Mouse (Mus musculus) CH12.LX (cell line): Measurements from ENCODE around the gene Perp. TPM values are rescaled to one million over a fixed set of nuclear protein-coding genes. Genes with fewer than 3 reads are reported as not detected.
A peak's percentile ranks its signal among the peaks of the same experiment; 100 is the strongest.

Experiments used
- DNase-seq: peaks from one replicate; pipeline ENCODE4 v3.0.0-alpha.2; 2013; ENCODE audit errors: extremely low read depth
- H3K27ac ChIP-seq: 2 replicates; pipeline ENCODE4 v1.5.1; 2012; ENCODE audit warnings: low read depth, mild to moderate bottlenecking, control low read depth, moderate library complexity; ENCODE audit not compliant: insufficient read depth
- H3K27me3 ChIP-seq: replicated peaks from 2 replicates; pipeline ENCODE3; 2012; ENCODE audit warnings: inconsistent platforms
- H3K36me3 ChIP-seq, 2 experiments: replicated peaks in 1 of 2; 2 replicates each; pipeline versions ENCODE3 to v1.6.1; 2012; ENCODE audit warnings: inconsistent platforms in 1 of 2, low read length in 1 of 2, mild to moderate bottlenecking in 1 of 2, mixed read lengths in 1 of 2, moderate library complexity in 1 of 2; ENCODE audit not compliant: control insufficient read depth in 1 of 2, insufficient read depth in 1 of 2
- H3K4me1 ChIP-seq, 2 experiments: 2 replicates each; pipeline ENCODE4 v1.6.1; 2012; ENCODE audit warnings: inconsistent platforms in 1 of 2, moderate library complexity in 1 of 2; ENCODE audit not compliant: insufficient read depth in 2 of 2, control insufficient read depth in 1 of 2
- H3K4me2 ChIP-seq: 2 replicates; pipeline ENCODE4 v1.6.1; 2012; ENCODE audit warnings: low read depth, mild to moderate bottlenecking, control low read depth; ENCODE audit not compliant: poor library complexity, insufficient read depth, severe bottlenecking
- H3K4me3 ChIP-seq, 3 experiments: fragments of 150-350 bp in 1 of 3; sonication (generic) in 1 of 3; replicated peaks in 1 of 3; 2 replicates each; pipeline versions ENCODE3 to v1.5.1; 2011 to 2012; ENCODE audit warnings: low read depth in 2 of 3, low read length in 2 of 3, mild to moderate bottlenecking in 2 of 3, moderate library complexity in 2 of 3, control low read depth in 1 of 3, improper control_type of control experiment in 1 of 3, inconsistent platforms in 1 of 3, mixed read lengths in 1 of 3; ENCODE audit not compliant: poor library complexity in 1 of 3
- H3K79me2 ChIP-seq: replicated peaks from 2 replicates; pipeline ENCODE4 v1.6.1; 2012; ENCODE audit warnings: mild to moderate bottlenecking, moderate library complexity; ENCODE audit not compliant: control insufficient read depth, poor library complexity, insufficient read depth, severe bottlenecking; ENCODE audit errors: extremely low read depth
- H3K9ac ChIP-seq: 2 replicates; pipeline ENCODE4 v1.6.1; 2012; ENCODE audit warnings: low read depth, mild to moderate bottlenecking, control low read depth, moderate library complexity; ENCODE audit not compliant: insufficient read depth
- H3K9me3 ChIP-seq: replicated peaks from 2 replicates; pipeline ENCODE3; 2012; ENCODE audit warnings: low read length, inconsistent platforms, mixed read lengths
- BHLHE40 ChIP-seq: IDR thresholded peaks from 2 replicates; pipeline ENCODE4 v1.6.1; 2011; ENCODE audit warnings: mild to moderate bottlenecking, low read depth, low read length, improper control_type of control experiment
- CHD2 ChIP-seq: IDR thresholded peaks from 2 replicates; pipeline ENCODE4 v1.6.1; 2011; ENCODE audit warnings: low read length, improper control_type of control experiment
- CTCF ChIP-seq, 2 experiments: IDR thresholded peaks in 1 of 2; conservative IDR thresholded peaks in 1 of 2; 2 replicates each; pipeline ENCODE4 v1.5.1; 2011 to 2012; ENCODE audit warnings: low read depth in 2 of 2, low read length in 2 of 2, improper control_type of control experiment in 1 of 2, inconsistent platforms in 1 of 2, mild to moderate bottlenecking in 1 of 2, moderate library complexity in 1 of 2
- E2F4 ChIP-seq: IDR thresholded peaks from 2 replicates; pipeline ENCODE4 v1.6.1; 2011; ENCODE audit warnings: low read depth, low read length, improper control_type of control experiment; ENCODE audit not compliant: insufficient replicate concordance
- GABPA ChIP-seq: IDR thresholded peaks from 2 replicates; pipeline ENCODE4 v1.6.1; 2012; ENCODE audit warnings: low read depth, low read length, improper control_type of control experiment, inconsistent platforms; ENCODE audit not compliant: insufficient replicate concordance
- NELFE ChIP-seq: IDR thresholded peaks from 2 replicates; pipeline ENCODE4 v1.6.1; 2011; ENCODE audit warnings: low read depth, low read length, improper control_type of control experiment
- NRF1 ChIP-seq: IDR thresholded peaks from 2 replicates; pipeline ENCODE4 v1.6.1; 2014; ENCODE audit warnings: low read depth, mild to moderate bottlenecking, inconsistent platforms, low read length, improper control_type of control experiment, moderate library complexity
- POLR2A ChIP-seq: IDR thresholded peaks from 2 replicates; pipeline ENCODE4 v1.6.1; 2011; ENCODE audit warnings: low read depth, mild to moderate bottlenecking, improper control_type of control experiment, low read length
- RAD21 ChIP-seq: IDR thresholded peaks from 2 replicates; pipeline ENCODE4 v1.6.1; 2011; ENCODE audit warnings: low read depth, mild to moderate bottlenecking, low read length, improper control_type of control experiment, moderate library complexity
- RCOR1 ChIP-seq: conservative IDR thresholded peaks from 2 replicates; pipeline ENCODE4 v1.6.1; 2012; ENCODE audit warnings: low read depth, mild to moderate bottlenecking, inconsistent platforms, low read length, improper control_type of control experiment
- SIN3A ChIP-seq: IDR thresholded peaks from 2 replicates; pipeline ENCODE4 v1.6.1; 2012; ENCODE audit warnings: low read length, improper control_type of control experiment, inconsistent platforms
- SMC3 ChIP-seq: IDR thresholded peaks from 2 replicates; pipeline ENCODE4 v1.6.1; 2011; ENCODE audit warnings: low read depth, low read length, improper control_type of control experiment
- USF2 ChIP-seq: conservative IDR thresholded peaks from 2 replicates; pipeline ENCODE4 v1.6.1; 2011; ENCODE audit warnings: low read depth, low read length, improper control_type of control experiment
- ZC3H11A ChIP-seq: IDR thresholded peaks from 2 replicates; pipeline ENCODE4 v1.6.1; 2012; ENCODE audit warnings: low read depth, mild to moderate bottlenecking, inconsistent platforms, low read length, improper control_type of control experiment
- ZMIZ1 ChIP-seq: IDR thresholded peaks from 2 replicates; pipeline ENCODE4 v1.6.1; 2012; ENCODE audit warnings: low read depth, mild to moderate bottlenecking, inconsistent platforms, low read length, improper control_type of control experiment
- dilution Hi-C: fragments of 300-500 bp; cut with MboI; formaldehyde crosslinking; loops from 2 replicates; pipeline ENCODE4 v1.14.3; 2020; ENCODE audit warnings: low sequenced_read_pairs; ENCODE audit not compliant: extremely low pct_unique_long_range_greater_than_20kb, extremely low pct_ligation_motif_present
- in situ Hi-C: fragments of 300-500 bp; cut with MboI; formaldehyde crosslinking; loops from 3 replicates; pipeline ENCODE4 v1.14.3; 2019; ENCODE audit warnings: low sequenced_read_pairs, low pct_ligation_motif_present, low pct_unique_long_range_greater_than_20kb, mixed read lengths
- polyA plus RNA-seq: library from polyadenylated mRNA; unstranded; fragments of >175 nt; gene quantifications from 2 replicates; pipeline ENCODE4 v1.2.1, GENCODE M21; 2012; ENCODE audit warnings: low read depth; ENCODE audit not compliant: insufficient read length
- total RNA-seq, 2 experiments: library from RNA; depleted of rRNA; stranded (reverse); fragments of 300-350 nt in 1 of 2; fragments of >200 nt in 1 of 2; gene quantifications; 2 replicates each; pipeline ENCODE4 v1.2.3; 2012 to 2014

The Perp gene
- total and polyA plus RNA-seq, 3 experiments: 0.51 TPM; not detected in 2

DNA sequence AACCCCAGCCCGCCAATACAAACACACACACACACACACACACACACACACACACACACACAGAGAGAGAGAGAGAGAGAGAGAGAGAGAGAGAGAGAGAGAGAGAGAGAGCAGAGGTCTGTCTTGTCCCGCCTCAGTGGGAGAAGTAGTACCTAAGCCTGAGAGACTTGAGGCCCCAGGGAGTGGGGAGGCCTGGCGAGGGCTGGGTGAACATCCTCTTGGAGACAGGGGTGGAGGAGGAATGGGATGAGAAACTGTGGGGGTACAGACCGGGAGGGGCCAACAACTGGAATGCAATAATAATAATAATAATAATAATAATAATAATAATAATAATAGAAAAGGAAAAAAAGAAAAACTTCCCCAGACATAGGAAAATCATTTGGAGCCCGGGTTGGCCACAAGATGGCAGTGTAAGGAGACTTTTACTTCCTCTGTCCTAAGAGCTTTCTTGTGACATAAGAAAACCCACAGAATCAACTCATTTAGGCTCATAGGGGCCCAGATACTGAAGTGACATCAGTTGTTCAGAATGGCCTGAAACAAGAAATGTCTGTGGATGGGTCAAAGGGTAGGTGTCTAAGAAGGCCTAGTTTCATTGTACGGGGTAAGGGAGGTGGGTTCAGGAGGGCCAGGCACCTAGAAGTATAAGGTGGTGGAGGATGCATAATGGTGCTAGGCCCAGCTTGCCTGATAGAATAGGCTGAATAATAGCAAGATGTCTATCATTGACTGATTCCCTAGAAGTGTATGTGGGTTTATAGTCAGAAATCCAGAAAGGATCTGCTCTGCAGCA lies 8.9 kb upstream of the Perp start:
- in situ Hi-C loops (no loop called here), dilution Hi-C loops (no loop called here)
- H3K4me3 ChIP-seq: no peak overlapping the region
- H3K79me2 ChIP-seq: no peaks in the 10 kb centered on the region
- no peak overlapping the region for H3K9ac ChIP-seq
- peak; percentile 59 for DNase-seq
- TF ChIP-seq SIN3A (no peak), SMC3 (peak; percentile 84), CTCF (conservative IDR thresholded peaks at IDR 0.05 in 1 of 2, IDR thresholded peaks at IDR 0.05 in 1 of 2; ENCODE audit: low read depth in 2 of 2, low read length in 2 of 2) (peak; percentile 38 to 82; a peak in 3 of 4 replicates), RAD21 (peak; percentile 72), ZC3H11A (peak; percentile 33; the same call in 1 of the 2 replicates), BHLHE40 (no peak)
- H3K36me3 ChIP-seq: no peaks in the 10 kb centered on the region
- no peak overlapping the region for H3K4me2 ChIP-seq
- no peak overlapping the region for H3K27ac ChIP-seq
- peaks cover 0 to 20% of the 10 kb centered on the region in 2 experiments; a peak in 3 of 4 replicates for H3K4me1 ChIP-seq
- no peaks in the 10 kb centered on the region for H3K27me3 ChIP-seq
- no peaks in the 10 kb centered on the region for H3K9me3 ChIP-seq

DNA sequence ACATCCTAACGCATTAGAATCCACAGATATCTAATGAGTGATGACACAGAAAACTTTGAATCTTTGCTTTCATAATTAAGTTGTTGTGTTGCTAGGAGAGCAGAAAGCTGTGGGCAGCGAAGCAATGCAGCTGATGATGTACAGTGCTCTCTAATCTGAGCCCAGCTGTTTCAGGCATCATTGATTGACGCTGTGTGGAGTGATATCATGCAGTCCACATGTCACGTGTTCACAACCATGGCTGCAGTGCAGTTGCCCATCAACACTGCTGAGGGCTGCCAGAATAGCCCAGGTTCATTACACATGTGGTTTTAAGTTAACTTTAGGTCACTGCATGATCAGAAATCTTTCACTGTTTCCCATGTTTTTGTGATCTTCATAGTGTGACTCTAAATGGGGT lies 5.3 kb upstream of the Perp start:
- no peak overlapping the region for H3K27ac ChIP-seq
- in situ Hi-C loops (no loop called here), dilution Hi-C loops (no loop called here)
- H3K4me2 ChIP-seq: no peak overlapping the region
- no peaks in the 10 kb centered on the region for H3K79me2 ChIP-seq
- DNase-seq: no peak
- H3K9ac ChIP-seq: no peak overlapping the region
- no peak for TF ChIP-seq NRF1
- no peak for TF ChIP-seq CHD2
- no peak for TF ChIP-seq USF2
- no peak for TF ChIP-seq RCOR1
- TF ChIP-seq SIN3A: no peak
- TF ChIP-seq GABPA: no peak
- TF ChIP-seq ZMIZ1: no peak
- TF ChIP-seq NELFE: no peak
- no peak for TF ChIP-seq E2F4
- no peak for TF ChIP-seq POLR2A
- H3K4me1 ChIP-seq: peaks cover 0 to 20% of the 10 kb centered on the region in 2 experiments; a peak in 3 of 4 replicates
- H3K9me3 ChIP-seq: no peaks in the 10 kb centered on the region
- no peaks in the 10 kb centered on the region for H3K36me3 ChIP-seq
- no peaks in the 10 kb centered on the region for H3K27me3 ChIP-seq
- H3K4me3 ChIP-seq: no peak overlapping the region
